Mouse (Mus musculus) c-Kit-positive CD71-positive TER-119-negative erythroid progenitor cells, embryonic 14.5 days (primary cell): ENCODE results near the gene Cct3.
"Not testable (repeated sequence)": the region's sequence is repeated elsewhere in the genome, so short reads cannot be mapped to it uniquely, and the experiment has no call there.

ENCODE experiments used
- DNase-seq: peaks from one replicate; pipeline ENCODE4 v3.0.0-alpha.2; 2013; ENCODE audit warnings: low read depth

The Cct3 gene

DNA sequence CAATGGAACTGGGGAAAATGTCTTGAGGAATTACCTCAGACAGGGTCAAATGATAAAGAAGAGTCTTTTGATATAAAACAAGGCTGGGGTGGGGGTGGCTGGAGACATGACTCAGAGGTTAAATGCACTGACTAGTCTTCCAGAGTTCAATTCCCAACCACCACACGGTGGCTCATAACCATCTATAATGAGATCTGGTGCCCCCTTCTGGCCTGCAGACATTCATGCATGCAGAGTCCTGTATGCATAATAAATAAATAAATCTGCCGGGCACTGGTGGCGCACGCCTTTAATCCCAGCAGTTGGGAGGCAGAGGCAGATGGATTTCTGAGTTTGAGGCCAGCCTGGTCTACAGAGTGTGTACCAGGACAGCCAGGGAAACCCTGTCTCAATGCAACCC, 4.9 kb upstream of the Cct3 start:
- DNase-seq: no peak

DNA sequence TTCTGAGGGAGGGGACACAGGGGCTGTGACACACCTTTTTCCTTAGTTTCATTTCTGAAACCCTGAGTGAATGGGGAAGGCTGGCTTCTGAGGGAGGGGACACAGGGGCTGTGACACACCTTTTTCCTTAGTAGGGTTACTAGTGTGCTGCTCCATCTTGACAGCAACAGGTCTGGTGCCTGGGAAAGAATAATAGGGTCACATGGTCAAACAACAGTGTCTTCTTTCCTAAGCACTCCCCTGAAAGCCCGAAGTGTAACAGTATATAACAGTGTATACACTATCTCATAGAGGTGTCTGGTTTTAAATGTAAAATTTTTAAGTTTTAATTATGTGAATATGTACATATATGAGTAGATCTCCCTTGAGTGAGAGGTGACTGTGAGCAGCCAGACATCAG, 1.6 kb upstream of the Cct3 start:
- not testable (repeated sequence) for DNase-seq

DNA sequence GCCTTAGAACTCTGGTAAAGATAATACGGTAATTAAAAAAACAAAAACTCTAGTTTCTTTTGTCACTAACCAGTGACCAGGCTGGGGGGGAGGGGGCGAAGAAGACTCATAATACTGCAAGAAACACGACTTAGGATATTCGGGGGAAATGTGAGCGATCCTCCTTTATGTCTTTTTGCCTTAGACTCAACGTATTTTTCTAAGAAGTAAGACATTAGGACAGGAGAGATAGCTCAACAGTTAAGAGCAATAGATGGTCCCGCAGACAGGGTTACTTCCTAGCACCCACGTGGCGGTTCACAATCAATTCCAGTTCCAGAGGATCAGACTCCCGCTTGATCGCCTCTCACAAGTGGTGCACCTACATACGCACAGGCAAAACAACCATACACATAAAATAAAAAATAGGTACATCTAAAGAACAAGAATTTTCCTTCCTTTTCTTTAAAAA, 781 bp upstream of the Cct3 start:
- peak; percentile 65 for DNase-seq

DNA sequence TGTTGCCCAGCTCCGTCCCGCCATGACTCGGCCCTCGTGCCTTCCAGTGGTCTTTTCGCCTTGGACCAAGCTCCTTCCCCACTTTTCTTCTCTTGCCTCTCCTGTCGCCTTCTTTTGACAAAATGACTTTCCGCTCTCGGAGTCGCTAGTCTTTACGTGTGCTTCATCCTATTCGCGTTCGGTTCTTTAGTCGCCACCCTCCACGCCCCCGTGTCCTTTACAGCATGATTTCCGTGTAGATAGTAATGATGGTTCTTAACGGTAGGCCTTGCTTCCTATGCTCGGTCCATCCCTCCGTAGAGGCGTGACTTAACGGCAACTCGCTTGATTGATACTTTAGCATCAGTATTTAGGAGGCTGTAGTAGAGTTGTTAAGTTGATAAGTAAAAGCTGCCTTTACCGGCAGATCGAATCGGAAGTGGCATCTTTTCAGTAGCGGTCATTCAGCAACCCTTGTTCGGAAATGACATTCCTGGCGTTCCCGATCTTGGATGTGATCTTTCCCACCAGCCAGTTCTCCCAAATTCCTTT, 470 bp downstream of the Cct3 start:
- DNase-seq: peak; percentile 46

DNA sequence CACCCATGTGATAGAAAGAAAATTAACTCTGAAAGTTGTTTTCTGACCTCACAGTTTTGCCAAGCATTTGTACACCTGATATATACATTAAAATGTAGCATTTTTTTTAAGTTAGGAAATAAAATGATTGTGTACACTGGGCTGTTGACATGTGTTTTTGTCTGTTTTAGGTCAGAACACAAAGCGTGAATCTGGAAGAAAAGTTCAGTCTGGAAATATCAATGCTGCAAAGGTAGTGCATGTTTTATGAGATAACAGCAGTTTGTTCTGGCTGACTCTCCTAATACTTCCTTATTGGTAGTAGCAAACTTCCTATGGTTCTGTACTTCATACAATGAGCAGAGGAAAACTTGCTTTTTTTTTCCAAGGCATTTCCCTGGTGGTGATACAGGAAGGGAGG, 2.3 kb downstream of the Cct3 start:
- DNase-seq: no peak

DNA sequence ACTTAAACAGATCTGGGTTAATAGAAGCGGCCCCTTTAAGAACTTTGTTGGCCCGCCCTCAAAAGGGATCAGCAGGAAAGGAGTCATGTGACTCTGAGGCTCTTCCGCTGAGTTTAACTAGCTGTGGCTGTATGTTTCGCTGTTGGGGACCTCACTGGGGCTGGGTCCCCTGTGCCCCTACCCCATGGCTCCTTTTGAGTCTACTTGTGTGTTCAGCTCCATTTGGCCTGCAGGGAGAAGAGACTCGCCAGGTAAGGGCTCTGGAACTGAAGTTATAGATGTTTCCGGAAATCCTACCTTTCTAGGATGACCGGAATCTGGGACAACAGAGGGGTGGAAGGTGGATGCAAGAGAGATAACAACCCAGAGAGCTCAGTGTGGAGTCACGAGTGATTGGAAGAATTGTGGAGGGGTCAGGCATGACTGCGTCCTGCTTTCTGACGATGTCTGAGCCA, 28.1 kb downstream of the Cct3 start, which contains the start of gene Glmp:
Gene Glmp (plus strand): TSS at position 73 of the 455 bp plus-strand sequence.
- peak; percentile 63 for DNase-seq

DNA sequence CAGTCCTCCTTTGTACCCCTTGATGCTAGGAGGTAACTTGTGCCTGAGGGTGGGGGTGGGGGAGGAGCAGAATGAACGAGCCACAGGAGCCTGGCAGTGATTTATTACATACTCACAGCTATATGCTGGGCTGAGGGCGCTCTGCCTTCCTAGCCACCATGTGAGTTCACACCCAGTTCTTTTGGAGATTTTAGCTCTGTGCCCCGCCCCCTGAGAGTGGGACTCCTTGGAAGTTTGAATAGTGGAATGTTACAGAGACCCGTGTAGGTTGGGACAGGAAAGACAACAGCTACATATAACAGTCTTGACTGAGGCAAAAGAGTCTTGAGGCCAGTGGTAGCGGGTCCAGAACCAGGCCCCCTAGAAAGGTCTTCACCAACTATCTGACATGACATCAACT, 32.0 kb downstream of the Cct3 start:
- no peak for DNase-seq

DNA sequence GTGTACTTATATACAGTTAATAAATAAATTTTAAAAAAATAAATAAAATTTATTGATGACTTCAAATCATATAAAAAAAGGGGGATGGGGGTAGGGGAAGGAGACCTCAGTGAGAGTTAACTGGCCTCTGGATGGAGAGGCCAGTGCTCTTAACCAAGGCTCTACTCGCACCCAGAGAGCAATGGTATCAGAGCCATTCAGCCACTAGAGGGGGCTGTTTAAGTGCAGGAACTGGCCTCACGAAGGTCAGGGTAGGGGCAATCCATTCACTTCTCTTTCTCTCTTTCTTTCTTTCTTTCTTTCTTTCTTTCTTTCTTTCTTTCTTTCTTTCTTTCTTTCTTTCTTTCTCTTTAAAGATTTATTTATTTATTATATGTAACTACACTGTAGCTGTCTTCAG, 34.4 kb downstream of the Cct3 start:
- peak; percentile 70 for DNase-seq

DNA sequence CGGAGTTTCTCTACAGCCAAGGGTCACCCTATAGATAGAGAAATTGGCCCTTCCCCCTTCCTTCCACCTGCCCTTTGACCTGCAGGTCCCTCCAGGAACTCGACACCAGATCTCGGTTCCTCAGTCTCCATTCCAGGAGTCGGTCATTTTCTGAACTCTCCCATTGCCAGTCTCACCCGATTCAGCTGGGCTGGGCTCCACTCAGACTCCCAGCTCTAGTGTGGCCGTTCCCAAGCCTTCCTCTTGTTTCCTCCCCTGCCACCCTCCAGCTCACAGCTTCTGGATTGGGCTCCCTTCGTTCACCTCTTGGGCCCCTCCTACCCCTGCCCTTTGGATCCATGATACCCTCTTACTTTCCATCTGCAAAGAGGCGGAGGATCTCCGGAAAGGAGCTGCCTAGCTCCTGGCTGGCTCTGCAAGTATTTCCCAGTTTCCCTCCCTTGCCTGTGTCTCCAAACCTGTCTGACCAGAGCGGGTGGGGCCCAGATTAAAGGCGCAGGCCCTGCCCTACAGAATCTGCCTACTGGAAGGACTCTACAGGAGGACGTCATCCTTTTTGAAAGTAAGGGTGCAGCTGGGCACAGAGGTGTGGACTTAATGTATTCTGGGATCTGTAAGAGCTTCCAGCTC, 37.2 kb downstream of the Cct3 start:
- no peak for DNase-seq

DNA sequence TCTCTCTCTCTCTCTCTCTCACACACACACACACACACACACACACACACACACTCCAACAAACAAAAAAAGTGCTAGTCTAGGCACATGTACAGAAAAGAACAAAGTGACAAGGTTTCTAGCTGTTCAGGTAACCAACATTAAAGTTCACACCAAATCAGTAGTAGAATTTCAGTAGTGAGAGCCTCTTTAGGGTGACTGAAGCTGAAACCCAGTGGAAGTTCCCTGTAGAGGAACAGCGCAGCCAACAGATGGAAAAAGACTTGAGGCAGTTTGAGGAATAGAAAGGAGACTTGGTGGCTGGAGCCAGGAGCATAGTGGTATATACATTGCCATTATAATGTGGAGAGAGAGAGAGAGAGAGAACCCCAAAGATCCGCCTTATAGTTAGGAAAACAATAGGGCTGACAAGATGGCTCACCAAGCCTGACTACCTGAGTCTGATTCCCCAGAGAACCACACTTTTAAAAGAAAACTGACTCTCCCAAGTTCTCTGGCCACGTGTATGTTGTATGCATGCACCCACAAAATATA, 38.1 kb downstream of the Cct3 start:
- no peak for DNase-seq

DNA sequence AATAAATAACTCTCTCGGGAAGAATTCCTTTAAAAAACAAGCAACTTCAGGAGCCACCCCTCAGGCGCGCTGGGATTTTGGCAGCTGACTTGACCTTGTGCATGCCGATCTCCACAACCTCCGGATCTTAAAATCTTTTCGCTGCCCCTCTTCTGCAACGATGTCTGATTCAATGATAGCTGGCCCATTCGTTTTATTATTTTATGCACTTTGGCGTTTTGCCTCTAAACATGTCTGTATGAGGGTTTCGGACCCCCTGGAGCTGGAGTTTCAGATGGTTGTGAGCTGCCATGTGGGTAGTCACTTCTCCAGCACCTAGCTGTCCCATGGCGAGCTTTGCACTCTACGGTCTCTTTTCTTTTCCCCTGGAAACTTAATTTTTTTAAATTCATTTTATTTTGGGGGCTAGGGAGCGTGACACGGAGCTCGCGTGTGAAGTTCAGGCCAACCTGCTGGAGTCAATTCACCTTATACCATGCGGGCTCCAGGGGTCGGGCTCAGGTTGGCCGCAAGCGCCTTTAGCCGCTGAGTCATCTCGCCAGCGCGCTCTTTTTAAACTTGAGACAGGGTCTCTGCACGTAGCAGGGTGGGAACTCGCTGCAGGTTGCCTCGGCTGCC, 38.6 kb downstream of the Cct3 start:
- peak; percentile 50 for DNase-seq

DNA sequence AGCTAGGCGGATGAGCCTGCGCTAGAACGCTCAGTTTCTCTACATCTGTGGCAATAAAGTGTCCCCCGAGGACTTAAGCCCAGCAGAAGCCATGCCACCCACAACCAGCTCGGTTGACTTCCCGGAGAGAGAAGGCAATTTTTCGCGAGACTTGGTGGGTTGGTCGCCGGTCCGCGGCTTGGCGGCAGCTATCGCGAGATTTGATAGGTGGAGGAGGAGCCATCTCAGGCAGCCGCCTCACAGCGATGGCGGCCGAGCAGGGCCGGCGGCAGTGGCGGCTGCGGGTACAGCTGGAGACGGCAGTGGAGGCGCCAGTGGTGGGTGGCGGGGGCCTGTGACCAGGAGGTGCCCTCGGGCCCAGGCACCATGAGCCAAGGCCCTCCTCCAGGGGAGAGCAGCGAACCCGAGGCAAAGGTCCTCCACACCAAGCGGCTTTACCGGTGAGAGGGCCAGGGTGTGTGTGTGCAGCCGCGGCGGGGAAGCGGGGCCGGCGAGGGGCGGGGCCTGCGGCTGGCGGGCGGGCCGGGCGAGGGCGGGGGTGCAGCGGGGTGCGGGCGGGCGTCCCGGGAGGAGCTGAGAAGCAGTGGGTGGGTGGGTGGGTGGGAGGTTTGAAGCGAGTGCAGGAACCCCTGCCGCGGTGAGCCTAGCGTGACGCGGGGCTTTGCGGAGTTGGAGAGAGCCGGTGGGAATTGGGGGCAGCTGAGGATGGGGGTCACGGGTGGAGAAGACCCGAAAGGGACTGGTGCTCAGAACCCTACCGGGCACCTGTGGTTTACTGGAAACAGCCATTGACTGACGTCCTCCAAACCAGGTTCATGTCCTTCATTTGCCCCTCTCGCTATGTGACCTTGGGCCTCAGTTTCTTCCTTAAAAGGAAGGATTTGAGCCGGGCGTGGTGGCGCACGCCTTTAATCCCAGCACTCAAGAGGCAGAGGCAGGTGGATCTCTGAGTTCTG, 39.4 kb downstream of the Cct3 start, which contains the start of the genes Tmem79 and Smg5:
Gene Tmem79 (minus strand): TSS at position 91 of the 956 bp plus-strand sequence.
Gene Smg5 (plus strand): TSS at position 203 of the 956 bp plus-strand sequence.
- DNase-seq: peak; percentile 89

DNA sequence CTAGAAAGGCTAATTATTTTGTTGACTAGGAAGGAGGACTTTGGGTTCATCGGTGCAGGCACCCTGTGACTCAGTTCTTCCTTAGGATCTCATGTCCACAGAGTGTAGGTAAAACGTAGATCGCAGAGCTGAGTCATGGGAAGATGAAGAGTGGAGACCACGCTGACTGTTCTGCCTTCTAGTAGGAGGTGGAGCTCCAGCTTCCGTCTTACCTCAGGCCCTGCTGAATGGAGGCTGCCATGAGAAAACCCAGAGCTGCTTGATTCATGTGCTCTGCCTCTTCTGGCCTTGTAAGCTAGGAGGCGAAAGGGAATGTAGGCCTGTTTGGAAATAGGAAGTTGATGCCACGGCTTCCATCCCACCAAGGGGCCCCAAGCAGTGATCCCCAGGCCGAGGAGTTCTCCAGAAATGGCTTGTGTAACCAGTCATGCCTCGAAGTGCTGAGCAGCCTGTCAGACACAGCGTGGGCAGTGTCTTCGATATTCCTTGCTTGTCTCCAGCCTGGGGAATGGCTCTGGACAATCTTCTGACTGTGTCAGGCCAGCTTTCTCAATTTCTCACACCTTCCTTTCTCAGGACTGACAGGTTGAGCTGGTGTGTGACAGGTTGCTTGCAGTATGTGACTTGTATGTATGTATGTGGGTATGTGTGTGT, 40.6 kb downstream of the Cct3 start:
- no peak for DNase-seq

DNA sequence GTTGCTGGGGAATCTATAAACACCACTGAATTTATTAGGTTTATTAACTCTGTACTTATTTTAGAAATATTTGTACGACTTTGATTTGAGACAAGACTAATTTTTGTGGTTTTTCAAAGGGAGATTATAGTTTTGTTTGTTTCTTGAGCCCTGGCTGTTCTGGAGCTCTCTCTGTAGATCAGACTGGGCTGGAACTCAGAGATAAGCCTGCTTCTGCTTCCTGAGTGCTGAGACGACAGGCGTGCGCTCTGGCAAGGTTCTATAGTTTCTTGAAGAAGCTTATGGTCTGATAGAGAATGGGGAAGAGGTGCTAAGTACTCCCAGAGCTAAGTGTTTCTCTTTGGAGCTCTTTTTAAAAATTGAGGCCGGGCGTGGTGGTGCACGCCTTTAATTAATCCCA, 41.4 kb downstream of the Cct3 start:
- DNase-seq: peak; percentile 54

DNA sequence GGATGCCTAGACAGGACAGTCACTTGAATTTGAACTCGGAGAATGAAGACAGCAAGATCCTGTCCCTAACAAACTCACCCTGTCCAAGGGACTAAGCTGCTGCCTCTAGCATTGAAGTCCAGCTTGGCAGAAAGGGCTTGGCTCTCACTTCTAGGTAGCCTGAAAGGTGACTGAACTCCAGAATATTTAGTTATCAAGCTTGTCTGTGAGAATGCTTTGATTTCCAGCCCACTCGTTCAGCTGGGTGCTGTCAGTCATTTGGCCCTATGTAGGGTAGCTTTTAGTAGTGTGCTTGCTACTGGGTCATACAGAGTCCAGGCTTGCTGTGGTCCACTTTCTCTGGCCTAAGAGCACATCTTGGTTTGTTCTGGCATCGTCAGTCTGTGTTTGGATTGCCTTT, 42.1 kb downstream of the Cct3 start:
- DNase-seq: no peak

DNA sequence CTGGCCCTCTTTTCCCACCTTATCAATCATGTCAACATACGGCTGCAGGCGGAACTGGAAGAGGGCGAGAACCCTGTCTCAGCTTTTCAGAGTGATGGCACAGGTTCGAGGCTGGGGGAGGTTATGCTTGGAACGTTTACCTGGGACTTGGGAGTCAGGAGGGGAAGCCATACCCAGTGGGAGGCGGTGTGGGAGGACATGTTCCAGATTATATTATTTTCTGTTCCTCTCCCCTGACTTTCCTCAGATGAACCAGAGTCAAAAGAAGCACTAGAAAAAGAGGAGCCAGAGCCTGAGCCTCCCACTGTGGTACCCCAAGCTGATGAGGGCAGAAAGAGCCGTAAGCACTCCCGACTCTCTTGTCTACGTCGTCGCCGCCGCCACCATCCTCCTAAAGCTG, 53.8 kb downstream of the Cct3 start:
- DNase-seq: no peak

DNA sequence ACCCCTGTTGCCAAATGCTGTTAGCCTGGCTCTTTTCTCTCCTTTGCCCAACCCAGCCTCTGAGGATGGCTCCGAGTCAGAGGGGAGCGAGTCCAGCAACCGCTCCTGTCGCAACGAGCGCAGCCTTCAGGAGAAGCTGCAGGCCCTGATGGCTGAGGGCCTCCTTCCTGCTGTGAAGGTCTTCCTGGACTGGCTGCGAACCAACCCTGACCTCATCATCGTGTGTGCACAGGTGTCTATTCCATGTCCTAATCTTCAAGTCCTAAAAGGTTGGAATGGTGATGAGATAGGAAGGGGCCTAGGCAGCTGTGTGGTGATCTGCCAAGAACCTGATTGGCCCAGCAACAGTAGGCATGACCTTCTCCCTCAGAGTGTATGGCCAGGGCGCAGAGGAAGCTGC, 56.0 kb downstream of the Cct3 start:
- no peak for DNase-seq

DNA sequence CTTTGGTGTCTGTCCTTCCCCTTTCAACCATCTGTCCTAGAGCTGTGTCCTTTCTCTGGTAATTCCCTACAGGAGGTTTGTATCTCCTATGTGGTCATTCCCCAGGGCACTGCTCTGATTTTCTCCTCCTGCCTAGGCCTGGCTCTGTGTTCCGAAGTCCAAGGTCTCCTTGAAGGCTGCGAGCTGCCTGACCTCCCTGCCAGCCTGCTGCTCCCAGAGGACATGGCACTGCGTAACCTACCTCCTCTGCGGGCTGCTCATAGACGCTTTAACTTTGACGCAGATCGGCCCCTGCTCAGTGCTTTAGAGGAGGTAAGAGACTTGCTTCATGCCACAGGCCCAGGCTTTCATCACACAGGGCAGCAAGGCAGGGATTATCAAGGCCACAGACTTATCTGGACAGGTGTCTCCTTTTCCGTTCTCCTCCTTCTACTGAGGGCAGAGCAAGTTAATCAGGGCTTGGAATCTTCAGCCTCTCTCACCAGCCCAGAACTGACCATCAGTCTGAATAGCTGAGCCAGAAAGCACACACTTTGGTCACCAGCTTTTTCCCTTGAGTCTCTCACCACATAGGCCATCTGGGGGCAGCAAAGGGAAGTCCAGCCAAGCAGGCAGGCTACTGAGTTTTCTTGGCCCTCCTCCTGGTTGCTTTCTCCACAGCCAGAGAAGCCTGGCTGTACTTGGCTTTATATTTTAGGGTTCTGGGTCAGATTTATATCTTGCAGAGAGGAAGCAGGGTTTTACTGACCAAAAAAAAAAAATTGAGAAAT, 57.7 kb downstream of the Cct3 start:
- DNase-seq: no peak

DNA sequence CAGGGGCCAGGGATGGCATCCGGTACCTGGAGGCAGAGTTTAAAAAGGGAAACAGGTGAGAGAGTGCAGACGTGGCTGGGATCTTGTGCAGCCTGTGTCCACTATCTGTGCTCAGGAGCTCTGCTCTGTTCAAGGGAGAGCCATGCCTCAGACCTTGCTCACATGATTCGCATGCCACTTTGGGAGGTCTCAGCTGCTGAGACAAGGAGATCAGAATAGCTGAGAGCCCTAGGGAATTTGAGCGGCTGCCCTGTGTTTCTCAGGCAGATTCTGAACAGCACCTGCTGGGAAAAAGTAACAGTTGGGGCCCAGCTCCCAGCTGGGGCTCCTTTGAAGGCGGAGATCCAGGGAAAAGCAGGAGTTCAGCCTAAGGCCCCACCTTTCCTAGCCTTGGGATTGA, 62.7 kb downstream of the Cct3 start:
- DNase-seq: no peak

DNA sequence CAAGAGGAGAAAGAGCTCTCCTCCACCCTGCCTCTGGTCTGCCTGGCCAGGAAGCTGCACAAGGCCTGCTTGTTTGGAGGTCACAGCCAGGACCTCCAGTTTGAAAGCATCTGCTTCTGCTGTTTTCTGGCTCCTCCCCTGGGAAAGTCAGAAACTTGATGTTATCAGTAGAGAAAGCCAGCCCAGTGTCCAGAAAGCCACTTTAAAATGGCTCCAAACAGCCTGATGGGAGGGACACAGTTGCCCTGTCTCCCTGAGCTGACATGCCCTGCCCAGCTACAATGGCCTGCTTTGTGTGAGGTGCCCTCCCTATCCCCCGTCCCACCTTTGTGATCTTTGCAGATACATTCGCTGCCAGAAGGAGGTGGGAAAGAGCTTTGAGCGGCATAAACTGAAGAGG, 63.1 kb downstream of the Cct3 start:
- no peak for DNase-seq

DNA sequence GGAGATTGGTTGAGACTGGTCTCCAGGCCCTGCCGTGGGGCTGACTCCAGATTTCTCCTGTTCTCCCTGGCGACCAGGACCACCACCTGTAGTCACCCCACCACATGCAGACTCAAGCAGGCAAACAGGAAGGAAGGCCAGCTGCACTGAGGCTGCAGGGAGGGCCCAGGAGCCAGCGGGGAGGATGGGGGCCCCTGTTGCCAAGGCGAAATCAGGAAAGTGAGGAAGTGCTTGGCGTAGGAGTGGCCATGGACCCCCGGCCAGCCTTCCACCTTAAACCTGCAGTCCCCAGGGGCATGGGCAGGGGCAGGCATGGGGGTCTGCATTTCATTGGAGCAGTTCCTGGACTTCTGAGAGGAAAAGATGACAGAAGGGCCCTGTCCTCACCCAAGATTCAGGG, 64.2 kb downstream of the Cct3 start:
- DNase-seq: no peak
